Mouse (Mus musculus) telencephalon, adult 2 months (tissue): Measurements from ENCODE around the gene Mrpl10.

Experiments used
- DNase-seq: peaks from one replicate; pipeline ENCODE4 v3.0.0-alpha.2; 2011; ENCODE audit warnings: low read depth, low spot score

Gene Mrpl10

GRCm38 (mm10) chr11:97029686-97030417, 11.5 kb upstream of the Mrpl10 start, which contains the start of gene Scrn2:
TSS of gene Scrn2 (plus strand) at chr11:97029938.
- peak; percentile 51 for DNase-seq

GRCm38 (mm10) chr11:97030426-97030825, 10.9 kb upstream of the Mrpl10 start:
- no peak for DNase-seq

GRCm38 (mm10) chr11:97031977-97032376, 9.4 kb upstream of the Mrpl10 start:
- DNase-seq, result no peak

GRCm38 (mm10) chr11:97032499-97032898, 8.9 kb upstream of the Mrpl10 start:
- no peak for DNase-seq

- no peak for DNase-seq
Observed at GRCm38 (mm10) chr11:97033781-97034180, 7.6 kb upstream of the Mrpl10 start.

GRCm38 (mm10) chr11:97036141-97036540, 5.2 kb upstream of the Mrpl10 start:
- DNase-seq, result peak; percentile 72

GRCm38 (mm10) chr11:97038881-97039280, 2.5 kb upstream of the Mrpl10 start:
- DNase-seq, result no peak

GRCm38 (mm10) chr11:97040301-97041021, 899 bp upstream of the Mrpl10 start:
- no peak for DNase-seq

GRCm38 (mm10) chr11:97044902-97045301, 3.5 kb downstream of the Mrpl10 start:
- peak; percentile 69 for DNase-seq

- DNase-seq, result no peak
Observed at GRCm38 (mm10) chr11:97045861-97046260, 4.5 kb downstream of the Mrpl10 start.

GRCm38 (mm10) chr11:97048090-97048650, 6.8 kb downstream of the Mrpl10 start:
- DNase-seq, result no peak

- no peak for DNase-seq
Observed at GRCm38 (mm10) chr11:97049492-97050085, 8.2 kb downstream of the Mrpl10 start.

- DNase-seq, result peak; percentile 77
Observed at GRCm38 (mm10) chr11:97050216-97050943, 9.0 kb downstream of the Mrpl10 start, which contains the start of gene Osbpl7. TSS of gene Osbpl7 (plus strand) at chr11:97050628.

GRCm38 (mm10) chr11:97050944-97051586, 9.7 kb downstream of the Mrpl10 start:
- DNase-seq, result no peak

GRCm38 (mm10) chr11:97052219-97052646, 10.9 kb downstream of the Mrpl10 start:
- DNase-seq, result no peak

- DNase-seq, result peak; percentile 75
Observed at GRCm38 (mm10) chr11:97063274-97063920, 22.0 kb downstream of the Mrpl10 start.

- DNase-seq, result no peak
Observed at GRCm38 (mm10) chr11:97063921-97064295, 22.5 kb downstream of the Mrpl10 start.

- DNase-seq, result no peak
Observed at GRCm38 (mm10) chr11:97065538-97066295, 24.4 kb downstream of the Mrpl10 start.

GRCm38 (mm10) chr11:97066656-97067360, 25.4 kb downstream of the Mrpl10 start:
- DNase-seq, result no peak
